Mouse (Mus musculus) small intestine, adult 2 months (tissue): ENCODE measurements around the gene Nkrf. TPM values are rescaled to one million over a fixed set of nuclear protein-coding genes. Genes with fewer than 3 reads are reported as not detected.

Experiments used
- H3K27ac ChIP-seq: fragments of 200-500 bp; 2 replicates; pipeline ENCODE4 v1.5.1; 2012; ENCODE audit warnings: low read depth, low read length, control low read depth, inconsistent platforms; ENCODE audit not compliant: insufficient read depth
- H3K27me3 ChIP-seq: fragments of 200-500 bp; 2 replicates; pipeline ENCODE4 v1.6.1; 2012; ENCODE audit warnings: mild to moderate bottlenecking, moderate library complexity, low read length, inconsistent platforms; ENCODE audit not compliant: control insufficient read depth, insufficient read depth
- H3K36me3 ChIP-seq: fragments of 200-500 bp; 2 replicates; pipeline ENCODE4 v1.6.1; 2012; ENCODE audit warnings: mild to moderate bottlenecking, low read length, control low read depth, inconsistent platforms; ENCODE audit not compliant: control insufficient read depth, insufficient read depth
- H3K4me1 ChIP-seq: fragments of 200-500 bp; 2 replicates; pipeline ENCODE4 v1.6.1; 2012; ENCODE audit warnings: low read length, inconsistent platforms, mixed read lengths; ENCODE audit not compliant: control insufficient read depth, insufficient read depth, insufficient read length
- H3K4me3 ChIP-seq: fragments of 200-500 bp; 2 replicates; pipeline ENCODE4 v1.5.1; 2012; ENCODE audit warnings: low read depth, mild to moderate bottlenecking, control low read depth, inconsistent platforms, low read length, moderate library complexity
- CTCF ChIP-seq: fragments of 200-500 bp; IDR thresholded peaks from 2 replicates; pipeline ENCODE4 v1.5.1; 2012; ENCODE audit warnings: low read depth, mild to moderate bottlenecking, control low read depth, inconsistent platforms, low read length, moderate library complexity, mixed read lengths; ENCODE audit not compliant: insufficient replicate concordance, insufficient read length; ENCODE audit errors: extremely low read depth
- POLR2A ChIP-seq: fragments of 200-500 bp; IDR thresholded peaks from 2 replicates; pipeline ENCODE4 v1.6.1; 2012; ENCODE audit warnings: low read depth, mild to moderate bottlenecking, control low read depth, inconsistent platforms, low read length, moderate library complexity
- WGBS: fragments of 180-500 bp; shearing (Covaris S2); methylation state at CpG from one replicate; pipeline ENCODE4 v1.1.7; 2018; 5-methylcytosine and 5-hydroxymethylcytosine counted together
- polyA plus RNA-seq: library from polyadenylated mRNA; depleted of rRNA; stranded (reverse); fragments of >200 nt; gene quantifications from 2 replicates; pipeline ENCODE4 v1.2.3, GENCODE M21; 2012; rRNA removed

The Nkrf gene
- polyA plus RNA-seq, 1 experiment = 0.08 TPM

DNA sequence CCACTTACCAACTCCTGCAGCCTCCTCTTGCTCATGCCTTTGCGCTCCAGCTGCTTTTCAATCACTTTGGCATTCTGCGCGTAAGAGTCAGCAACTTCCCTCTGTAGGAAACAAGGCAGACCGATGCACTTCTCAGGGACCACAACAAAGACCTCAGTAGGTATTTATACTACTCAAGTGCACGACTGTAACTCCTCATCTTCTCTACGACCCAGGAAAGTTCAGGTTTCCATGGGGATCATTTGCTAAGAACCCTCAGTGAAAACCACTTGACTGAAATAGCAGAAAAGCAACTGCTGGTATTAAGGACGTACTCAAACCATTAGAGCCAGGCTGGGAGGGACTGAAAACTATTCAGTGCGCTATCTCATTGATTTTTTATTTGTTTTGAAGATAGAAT lies 50.1 kb downstream of the Nkrf start:
- Histone ChIP-seq H3K27me3 (no peaks in the 10 kb centered on the region), H3K27ac (no peak overlapping the region), H3K4me1 (no peaks in the 10 kb centered on the region), H3K36me3 (peaks cover 9% of the 10 kb centered on the region; the same call in 1 of the 2 replicates), H3K4me3 (no peak overlapping the region)
- 84% methylated on average over 8 of the region's 8 CpGs for WGBS
- TF ChIP-seq CTCF (no peak), POLR2A (no peak)

GRCm38 (mm10) chrX:36847152-36847551 lies 55.5 kb downstream of the Nkrf start:
- Histone ChIP-seq H3K36me3 (0 out of 2 replicates have a peak, but pooled peaks cover 1% of the 10 kb centered on the region), H3K4me3 (no peak overlapping the region), H3K27ac (no peak overlapping the region), H3K27me3 (no peaks in the 10 kb centered on the region), H3K4me1 (no peaks in the 10 kb centered on the region)
- TF ChIP-seq POLR2A = no peak
- no peak for TF ChIP-seq CTCF
- WGBS = 72% methylated on average over 1 of the region's 1 CpGs

GRCm38 (mm10) chrX:36843346-36843990 lies 59.2 kb downstream of the Nkrf start:
- Histone ChIP-seq H3K36me3 (no peaks in the 10 kb centered on the region), H3K27me3 (no peaks in the 10 kb centered on the region), H3K4me3 (no peak overlapping the region), H3K4me1 (no peaks in the 10 kb centered on the region), H3K27ac (no peak overlapping the region)
- WGBS = 41% methylated on average over 4 of the region's 4 CpGs
- TF ChIP-seq POLR2A (no peak), CTCF (no peak)

GRCm38 (mm10) chrX:36841698-36842097 lies 61.0 kb downstream of the Nkrf start:
- WGBS = 76% methylated on average over 6 of the region's 6 CpGs
- no peak overlapping the region for H3K4me3 ChIP-seq

DNA sequence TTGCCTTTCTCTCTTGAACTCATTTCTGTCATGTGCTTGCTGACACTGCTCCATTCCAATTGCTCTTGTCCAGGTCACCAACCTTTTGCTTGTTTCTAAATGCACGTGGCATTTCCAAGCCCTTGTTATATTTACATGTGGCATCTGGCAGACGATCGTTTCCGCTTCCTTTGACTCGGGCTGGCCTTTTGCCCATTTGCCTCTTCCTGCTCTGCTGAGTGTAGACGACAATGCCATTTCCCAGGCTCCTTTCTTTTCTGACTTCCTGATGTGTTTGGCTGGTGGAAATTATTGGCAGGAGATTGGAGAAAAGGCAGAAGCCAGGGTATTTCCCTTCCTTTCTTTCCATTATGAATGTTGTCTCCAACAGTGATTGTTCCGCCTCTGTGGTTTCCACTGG lies 63.3 kb downstream of the Nkrf start:
- 34% methylated on average over 7 of the region's 7 CpGs for WGBS
- Histone ChIP-seq H3K4me3 (no peak overlapping the region), H3K27ac (no peak overlapping the region), H3K27me3 (no peaks in the 10 kb centered on the region), H3K4me1 (no peaks in the 10 kb centered on the region), H3K36me3 (no peaks in the 10 kb centered on the region)
- TF ChIP-seq POLR2A = no peak
- TF ChIP-seq CTCF = no peak

More at GRCm38 (mm10) chrX:36841698-36842097, 61.0 kb downstream of the Nkrf start:
- TF ChIP-seq CTCF (no peak), POLR2A (no peak)
- no peaks in the 10 kb centered on the region for H3K27me3 ChIP-seq
- no peaks in the 10 kb centered on the region for H3K4me1 ChIP-seq
- H3K27ac ChIP-seq = no peak overlapping the region
- H3K36me3 ChIP-seq = no peaks in the 10 kb centered on the region

Other genes starting within 250 kb of the Nkrf start
- gene Slc25a43, start 159.2 kb downstream of the Nkrf start, polyA plus RNA-seq = 0.75 and 1.1 TPM in 2 replicates
- 962 and 2,171 TPM in 2 replicates for gene Slc25a5, start 107.2 kb downstream of the Nkrf start, polyA plus RNA-seq
- 20.6 and 34.2 TPM in 2 replicates for gene Ube2a, start 29.0 kb downstream of the Nkrf start, polyA plus RNA-seq
- 2.8 and 5.2 TPM in 2 replicates for gene C330007P06Rik, start 28.8 kb downstream of the Nkrf start, polyA plus RNA-seq
- 3.8 and 4.0 TPM in 2 replicates for gene Sept6, start 88.9 kb upstream of the Nkrf start, polyA plus RNA-seq
- gene Sowahd, start 145.9 kb upstream of the Nkrf start, polyA plus RNA-seq = 0.08 and 0.60 TPM in 2 replicates
- gene Rpl39, start 182.5 kb upstream of the Nkrf start, polyA plus RNA-seq = 2.5 and 4.4 TPM in 2 replicates
- gene Upf3b, start 207.4 kb upstream of the Nkrf start, polyA plus RNA-seq = 0.29 and 0.75 TPM in 2 replicates
- 0.47 and 1.1 TPM in 2 replicates for gene Nkap, start 223.9 kb upstream of the Nkrf start, polyA plus RNA-seq